Mouse (Mus musculus): ENCODE data around the gene Hectd2. TPM values are rescaled to one million over a fixed set of nuclear protein-coding genes. Genes with fewer than 3 reads are reported as not detected.

Gene Hectd2
- 1 to 10 TPM; 5.0 to 7.8 (median 6.0) TPM for total RNA-seq (2022)

GRCm38 (mm10) chr19:36554046-36554784, at the start of gene Hectd2:
Gene Hectd2 (plus strand): TSS chr19:36554639.
- peak; percentile 38 to 45 for DNase-seq (ENCODE audit: low spot score in 2 of 2)

- DNase-seq (ENCODE audit: low spot score in 2 of 2): no peak
Measured at GRCm38 (mm10) chr19:36504716-36505115, 49.7 kb upstream of the Hectd2 start.

- DNase-seq (ENCODE audit: low spot score in 2 of 2): no peak
Measured at GRCm38 (mm10) chr19:36511305-36511704, 43.1 kb upstream of the Hectd2 start.

GRCm38 (mm10) chr19:36518461-36518860, 36.0 kb upstream of the Hectd2 start:
- DNase-seq (ENCODE audit: low spot score in 2 of 2): no peak

- DNase-seq (ENCODE audit: low spot score in 2 of 2): no peak
Measured at GRCm38 (mm10) chr19:36521568-36521967, 32.9 kb upstream of the Hectd2 start.

GRCm38 (mm10) chr19:36522558-36523195, 31.8 kb upstream of the Hectd2 start:
- no peak for DNase-seq (ENCODE audit: low spot score in 2 of 2)

GRCm38 (mm10) chr19:36525071-36525470, 29.4 kb upstream of the Hectd2 start:
- no peak for DNase-seq (ENCODE audit: low spot score in 2 of 2)

GRCm38 (mm10) chr19:36533082-36533481, 21.4 kb upstream of the Hectd2 start:
- no peak for DNase-seq (ENCODE audit: low spot score in 2 of 2)

- no peak for DNase-seq (ENCODE audit: low spot score in 2 of 2)
Measured at GRCm38 (mm10) chr19:36534011-36534765, 20.3 kb upstream of the Hectd2 start.

- DNase-seq (ENCODE audit: low spot score in 2 of 2): no peak
Measured at GRCm38 (mm10) chr19:36534766-36535140, 19.7 kb upstream of the Hectd2 start.

- DNase-seq (ENCODE audit: low spot score in 2 of 2): no peak
Measured at GRCm38 (mm10) chr19:36535186-36535585, 19.3 kb upstream of the Hectd2 start.

- no peak for DNase-seq (ENCODE audit: low spot score in 2 of 2)
Measured at GRCm38 (mm10) chr19:36535878-36536277, 18.6 kb upstream of the Hectd2 start.

GRCm38 (mm10) chr19:36536929-36537328, 17.5 kb upstream of the Hectd2 start:
- no peak for DNase-seq (ENCODE audit: low spot score in 2 of 2)

GRCm38 (mm10) chr19:36538528-36538927, 15.9 kb upstream of the Hectd2 start:
- DNase-seq (ENCODE audit: low spot score in 2 of 2): no peak

- no peak for DNase-seq (ENCODE audit: low spot score in 2 of 2)
Measured at GRCm38 (mm10) chr19:36539311-36539710, 15.1 kb upstream of the Hectd2 start.

- DNase-seq (ENCODE audit: low spot score in 2 of 2): no peak
Measured at GRCm38 (mm10) chr19:36540012-36540606, 14.3 kb upstream of the Hectd2 start.

- no peak for DNase-seq (ENCODE audit: low spot score in 2 of 2)
Measured at GRCm38 (mm10) chr19:36540776-36541175, 13.7 kb upstream of the Hectd2 start.

- no peak for DNase-seq (ENCODE audit: low spot score in 2 of 2)
Measured at GRCm38 (mm10) chr19:36553561-36554045, 836 bp upstream of the Hectd2 start.

- DNase-seq (ENCODE audit: low spot score in 2 of 2): peak; percentile 27 to 28
Measured at GRCm38 (mm10) chr19:36554785-36555595, 551 bp downstream of the Hectd2 start.

- no peak for DNase-seq (ENCODE audit: low spot score in 2 of 2)
Measured at GRCm38 (mm10) chr19:36559331-36559730, 4.9 kb downstream of the Hectd2 start.

- DNase-seq (ENCODE audit: low spot score in 2 of 2): no peak
Measured at GRCm38 (mm10) chr19:36560160-36560559, 5.7 kb downstream of the Hectd2 start.

Measured in gastrocnemius, adult 8-10 months (tissue).